In genomic region chr1:72583906-72584305, GRCm38 (mm10) we compare ENCODE assay signal across 9 mouse cellular contexts. TPM values are rescaled to one million over a fixed set of nuclear protein-coding genes. Genes with fewer than 3 reads are reported as not detected.
DNase-seq lines count a peak whose midpoint lies in the region; ATAC-seq and TF ChIP-seq lines count a peak whose summit lies in the region.
"Had no signal": no experiment of that assay in that cellular context is flagged by ENCODE, and none has a peak within 500 bp of the region (broad histone marks: within the 10 kb centered on the region; RNA-seq: fewer than 3 reads in every experiment).

No protein-coding gene starts in this region.

- TF ChIP-seq CTCF in layer of hippocampus, adult 2 months (conservative IDR thresholded peaks at IDR 0.05) = no peak

- H3ac ChIP-seq in myocyte (ENCODE audit: control insufficient read depth, insufficient read length) = no peak overlapping the region

- 71% methylated on average over 4 of the region's 4 CpGs for WGBS in embryonic facial prominence, embryonic 11.5 days
- WGBS in intestine, embryonic 14.5 days = 77% methylated on average over 4 of the region's 4 CpGs

- H3K4me2 ChIP-seq in embryonic facial prominence, embryonic 11.5 days (ENCODE audit: low read depth, low read length) = peak overlapping the region; percentile 48
- peak overlapping the region; percentile 71 for H3K4me2 ChIP-seq in intestine, embryonic 14.5 days (ENCODE audit: low read length)
- H3K4me2 ChIP-seq in myocyte (ENCODE audit: low read depth) = peak overlapping the region; percentile 73

- no peak for ATAC-seq in embryonic facial prominence, embryonic 11.5 days (replicated peaks; ENCODE audit: insufficient number of reproducible peaks, low FRiP score, low TSS enrichment, low read depth)
- no peak for ATAC-seq in intestine, embryonic 14.5 days (replicated peaks; ENCODE audit: low FRiP score, low TSS enrichment, low read depth)
- ATAC-seq in megakaryocyte-erythroid progenitor cell, adult 5-6 weeks (replicated peaks; ENCODE audit: low FRiP score, low TSS enrichment, poor library complexity, severe bottlenecking) = no peak

- H3K27me3 ChIP-seq in embryonic facial prominence, embryonic 11.5 days (ENCODE audit: control insufficient read depth, insufficient read depth, low read length) = no peaks in the 10 kb centered on the region
- H3K27me3 ChIP-seq in intestine, embryonic 14.5 days (replicated peaks; ENCODE audit: control insufficient read depth, insufficient read depth, low read length) = no peaks in the 10 kb centered on the region
- no peaks in the 10 kb centered on the region for H3K27me3 ChIP-seq in myocyte (ENCODE audit: control insufficient read depth, insufficient read depth, insufficient read length)

- no peak for TF ChIP-seq POLR2A in myocyte (IDR thresholded peaks at IDR 0.05; ENCODE audit: insufficient read length, low read depth)

- DNase-seq in layer of hippocampus, adult 2 months (ENCODE audit: low spot score in 2 of 2) = no peak
- no peak for DNase-seq in layer of hippocampus, adult 8-10 months (ENCODE audit: low spot score in 2 of 2)
- no peak for DNase-seq in embryonic facial prominence, embryonic 11.5 days (ENCODE audit: low spot score)
- DNase-seq in intestine, embryonic 14.5 days (ENCODE audit: low spot score) = no peak
- no peak for DNase-seq in embryo, embryonic 9.5 days (ENCODE audit: extremely low spot score)
- no peak for DNase-seq in urinary bladder, adult 2 months (ENCODE audit: low spot score)

- peak overlapping the region; percentile 94 for H3K27ac ChIP-seq in layer of hippocampus, adult 2 months
- no peak overlapping the region for H3K27ac ChIP-seq in embryonic facial prominence, embryonic 11.5 days (replicated peaks; ENCODE audit: low read depth, low read length)
- peak overlapping the region; percentile 66; the same call in 1 of the 2 replicates for H3K27ac ChIP-seq in intestine, embryonic 14.5 days (ENCODE audit: low read depth)

- H3K4me3 ChIP-seq in layer of hippocampus, adult 2 months = peak overlapping the region; percentile 94
- peak overlapping the region; percentile 57 for H3K4me3 ChIP-seq in embryonic facial prominence, embryonic 11.5 days (ENCODE audit: low read depth, low read length)
- peak overlapping the region; percentile 70 for H3K4me3 ChIP-seq in intestine, embryonic 14.5 days (ENCODE audit: low read depth, low read length)
- H3K4me3 ChIP-seq in myocyte = peak overlapping the region; percentile 47

- H3K36me3 ChIP-seq in embryonic facial prominence, embryonic 11.5 days (replicated peaks; ENCODE audit: control insufficient read depth, insufficient read depth, low read depth, low read length) = no peaks in the 10 kb centered on the region
- H3K36me3 ChIP-seq in intestine, embryonic 14.5 days (ENCODE audit: control insufficient read depth, insufficient read depth, low read length) = peaks cover 32% of the 10 kb centered on the region
- peaks cover 6% of the 10 kb centered on the region for H3K36me3 ChIP-seq in myocyte (ENCODE audit: control insufficient read depth, insufficient read depth)

- H3K9me3 ChIP-seq in embryonic facial prominence, embryonic 11.5 days (replicated peaks; ENCODE audit: control insufficient read depth, low read length) = no peaks in the 10 kb centered on the region
- no peaks in the 10 kb centered on the region for H3K9me3 ChIP-seq in intestine, embryonic 14.5 days (ENCODE audit: control insufficient read depth, low read length)

- H3K9ac ChIP-seq in embryonic facial prominence, embryonic 11.5 days (replicated peaks; ENCODE audit: low read length) = peak overlapping the region; percentile 69
- H3K9ac ChIP-seq in intestine, embryonic 14.5 days (ENCODE audit: low read length) = peak overlapping the region; percentile 57

- H3K4me1 ChIP-seq in embryonic facial prominence, embryonic 11.5 days (ENCODE audit: control insufficient read depth, insufficient read depth, low read length) = no peaks in the 10 kb centered on the region
- H3K4me1 ChIP-seq in intestine, embryonic 14.5 days (replicated peaks; ENCODE audit: control insufficient read depth, insufficient read depth, low read length) = peaks cover 9% of the 10 kb centered on the region

- peaks cover 13% of the 10 kb centered on the region for H3K79me2 ChIP-seq in myocyte (ENCODE audit: control insufficient read depth, insufficient read depth)

TF ChIP-seq in myocyte, 11 proteins besides CTCF, POLR2A, EP300 and RAD21:
- no peak for TF ChIP-seq CEBPB (IDR thresholded peaks at IDR 0.05; ENCODE audit: insufficient read depth, poor library complexity, severe bottlenecking)

RNA-seq across cellular contexts. Expression of gene Smarcal1, which starts 0.9 kb away (rescaled TPM):
- total RNA-seq in layer of hippocampus, adult 2 months (2021) = 10 to 100 TPM; 64.8 to 66.4 TPM
- total RNA-seq in layer of hippocampus, adult 8-10 months (2022) = 10 to 100 TPM; 59.3 to 66.1 (median 63.5) TPM
- polyA plus RNA-seq in embryonic facial prominence, embryonic 11.5 days (2014; fragmentation: Nextera tagmentation; extraction: Ambion mirVana) = 36.2 and 38.9 TPM in 2 replicates
- 23.2 and 24.2 TPM in 2 replicates for polyA plus RNA-seq in intestine, embryonic 14.5 days (2014; fragmentation: Nextera tagmentation; extraction: Ambion mirVana)
- 19.1 TPM for polyA plus RNA-seq in myocyte (2012; fragmentation: generic; extraction: Trizol)
- 22.6 and 24.6 TPM in 2 replicates for total RNA-seq in megakaryocyte-erythroid progenitor cell, adult 5-6 weeks (2014; fragmentation: Nextera tagmentation)
- 12.6 and 21.7 TPM in 2 replicates for total RNA-seq in megakaryocyte-erythroid progenitor cell, adult 5-6 weeks (2017)
- polyA plus RNA-seq in urinary bladder, adult 2 months (2012; rRNA removed) = 28.6 and 29.7 TPM in 2 replicates

RNA-seq across cellular contexts. Expression of gene March4, which starts 47.2 kb away (rescaled TPM):
- 10 to 100 TPM; 17.6 to 19.7 TPM for total RNA-seq in layer of hippocampus, adult 2 months (2021)
- total RNA-seq in layer of hippocampus, adult 8-10 months (2022) = 10 to 100 TPM; 14.1 to 16.4 (median 15.1) TPM
- 0.10 TPM in 1 of 2 replicates, not detected in the other for polyA plus RNA-seq in embryonic facial prominence, embryonic 11.5 days (2014; fragmentation: Nextera tagmentation; extraction: Ambion mirVana)
- polyA plus RNA-seq in intestine, embryonic 14.5 days (2014; fragmentation: Nextera tagmentation; extraction: Ambion mirVana) = 0.42 and 0.66 TPM in 2 replicates
- 0.01 TPM for polyA plus RNA-seq in myocyte (2012; fragmentation: generic; extraction: Trizol)
- not detected in 2 replicates for total RNA-seq in megakaryocyte-erythroid progenitor cell, adult 5-6 weeks (2014; fragmentation: Nextera tagmentation)
- total RNA-seq in megakaryocyte-erythroid progenitor cell, adult 5-6 weeks (2017) = not detected in 2 replicates
- 0.04 and 0.18 TPM in 2 replicates for polyA plus RNA-seq in urinary bladder, adult 2 months (2012; rRNA removed)
- total RNA-seq: hematopoietic stem cell, adult 5-6 weeks had no signal
